Mouse (Mus musculus): ENCODE results near the gene Ccdc153. TPM values are rescaled to one million over a fixed set of nuclear protein-coding genes. Genes with fewer than 3 reads are reported as not detected.

Ccdc153 gene
- not detected in 2 replicates for total RNA-seq (2015; ENCODE audit: low replicate concordance)
- not detected in 2 replicates for total RNA-seq (2017; ENCODE audit: low replicate concordance)

DNA sequence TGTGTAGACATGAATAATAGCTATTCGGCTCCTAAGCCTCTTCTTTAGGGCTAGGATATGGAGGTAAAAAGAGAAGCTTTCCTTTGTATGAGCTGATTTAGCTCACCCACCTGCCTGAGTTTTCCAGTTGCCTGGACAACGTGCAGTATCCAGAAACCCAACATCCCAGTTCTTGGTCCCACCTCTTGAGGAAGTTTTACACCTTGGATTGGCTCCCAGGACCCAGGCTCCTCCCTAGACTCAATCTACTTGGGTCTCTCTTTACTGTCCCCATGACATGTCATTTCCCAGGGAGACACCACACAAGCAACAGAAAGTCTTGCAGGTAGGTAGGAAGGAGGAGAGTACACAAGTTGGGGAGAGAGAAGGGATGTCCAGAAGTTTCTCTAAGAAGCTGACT lies at the start of gene Ccdc153:
Ccdc153 (plus strand) TSS at position 278 of the 400 bp plus-strand sequence.
- ATAC-seq (replicated peaks; ENCODE audit: low FRiP score, poor library complexity, severe bottlenecking): no peak

DNA sequence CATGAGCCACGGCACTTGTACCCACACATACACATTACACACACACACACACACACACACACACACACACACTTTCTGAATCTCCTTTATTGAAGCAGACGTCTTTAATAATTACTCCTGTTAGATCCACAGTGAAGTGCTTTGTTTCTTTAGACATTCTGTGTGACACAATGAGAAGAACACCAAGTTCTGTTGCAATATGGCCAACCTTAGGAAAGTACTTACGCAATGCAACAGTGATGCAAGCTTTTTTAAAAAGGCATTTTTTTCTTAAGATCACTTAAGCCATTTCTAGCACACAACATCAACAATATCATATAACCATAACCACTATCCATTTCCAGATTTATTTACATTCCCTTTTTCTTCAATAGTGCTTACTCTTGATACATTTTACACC lies 49.3 kb upstream of the Ccdc153 start:
- no peak for ATAC-seq (replicated peaks; ENCODE audit: low FRiP score, poor library complexity, severe bottlenecking)

DNA sequence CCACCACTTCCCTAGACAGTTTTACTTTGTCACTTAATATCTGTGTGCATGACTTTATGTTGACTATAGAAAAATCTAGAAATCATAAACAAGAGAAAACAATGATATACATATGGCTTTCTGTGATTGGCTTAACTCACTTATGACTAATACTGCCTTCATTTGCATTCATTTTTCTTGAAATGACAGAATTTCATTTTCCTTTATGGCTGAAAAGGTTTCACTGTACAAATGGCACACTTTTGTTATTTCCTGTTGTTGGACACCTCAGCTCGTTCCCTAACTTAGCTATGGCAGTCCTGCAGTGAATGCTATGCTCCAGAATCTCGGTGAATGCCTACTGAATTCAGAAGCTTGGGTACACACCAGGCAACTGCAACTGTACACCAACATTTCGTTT lies 48.2 kb upstream of the Ccdc153 start:
- ATAC-seq (replicated peaks; ENCODE audit: low FRiP score, poor library complexity, severe bottlenecking): no peak

DNA sequence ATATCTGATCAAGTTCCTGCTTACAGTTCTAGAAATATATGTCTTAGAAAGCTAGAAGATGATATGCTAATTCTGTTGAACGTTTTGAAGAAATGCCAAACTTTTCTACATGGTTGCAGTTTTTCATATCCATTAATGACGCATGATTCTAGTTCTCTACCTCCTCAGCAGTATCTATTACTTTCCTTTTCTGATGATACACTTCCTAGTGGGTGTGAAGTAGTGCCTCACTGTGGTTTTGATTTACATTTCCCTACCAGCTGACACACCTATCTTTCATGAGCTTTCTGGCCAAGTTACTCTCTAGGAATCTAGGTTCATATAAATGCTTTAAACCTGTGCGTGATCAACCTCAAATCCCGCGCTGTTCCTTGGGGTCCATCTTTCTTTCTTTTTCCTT lies 47.7 kb upstream of the Ccdc153 start:
- ATAC-seq (replicated peaks; ENCODE audit: low FRiP score, poor library complexity, severe bottlenecking): no peak

DNA sequence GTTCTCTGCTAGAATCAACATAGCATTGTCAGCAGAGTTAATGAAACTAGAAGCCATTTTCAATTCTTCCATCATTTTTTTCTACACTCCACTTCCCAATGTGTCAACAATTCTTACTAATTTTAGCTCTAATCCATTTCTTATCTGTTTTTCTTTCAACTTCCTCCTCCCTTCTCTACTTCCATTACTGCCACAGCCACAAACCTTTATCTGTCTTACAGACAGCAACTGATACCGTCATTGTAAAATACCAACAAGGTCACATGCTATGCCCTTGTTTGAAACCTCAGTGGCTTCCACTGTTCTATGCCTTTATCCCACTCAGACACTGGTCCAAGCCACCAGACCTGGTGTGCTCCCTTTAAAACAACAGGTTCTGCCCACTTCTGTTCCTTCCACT lies 46.5 kb upstream of the Ccdc153 start:
- no peak for ATAC-seq (replicated peaks; ENCODE audit: low FRiP score, poor library complexity, severe bottlenecking)

DNA sequence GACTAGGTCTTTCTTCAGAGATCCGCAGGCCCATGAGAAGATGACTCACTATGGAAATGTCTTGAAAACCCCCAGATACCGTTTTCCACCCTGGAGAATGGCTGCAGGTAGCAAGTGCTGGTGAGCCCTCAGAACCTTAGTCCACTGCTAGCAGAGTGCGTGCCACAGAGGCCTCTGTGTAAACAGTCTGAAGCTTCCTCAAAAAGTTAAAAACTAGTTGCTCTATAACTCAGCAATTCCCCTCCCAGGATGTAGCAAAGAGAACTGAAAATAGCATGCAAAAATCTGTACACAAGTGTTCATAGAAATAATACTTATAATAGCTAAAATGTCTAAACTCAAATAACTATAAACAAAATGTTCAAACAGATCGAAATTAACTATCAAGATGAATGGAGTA lies 44.1 kb upstream of the Ccdc153 start:
- no peak for ATAC-seq (replicated peaks; ENCODE audit: low FRiP score, poor library complexity, severe bottlenecking)

DNA sequence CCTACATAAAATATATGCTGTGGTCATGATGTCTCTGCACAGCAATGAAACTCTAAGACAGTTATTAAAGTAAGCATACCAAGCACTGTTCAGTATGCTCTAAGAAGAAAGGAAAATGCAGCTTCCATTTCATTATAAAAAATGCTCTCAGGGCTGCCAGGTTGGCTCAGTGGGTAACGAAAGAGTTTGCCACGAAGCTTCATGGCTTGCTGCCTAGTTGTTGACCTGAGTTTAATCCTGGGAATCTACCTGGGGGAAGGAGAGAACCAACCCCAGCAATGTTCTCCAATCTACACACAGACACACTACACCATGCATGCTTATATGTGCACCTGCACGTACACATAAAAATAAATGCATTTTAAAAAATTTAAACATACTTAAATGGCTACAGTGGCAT lies 41.3 kb upstream of the Ccdc153 start:
- no peak for ATAC-seq (replicated peaks; ENCODE audit: low FRiP score, poor library complexity, severe bottlenecking)

DNA sequence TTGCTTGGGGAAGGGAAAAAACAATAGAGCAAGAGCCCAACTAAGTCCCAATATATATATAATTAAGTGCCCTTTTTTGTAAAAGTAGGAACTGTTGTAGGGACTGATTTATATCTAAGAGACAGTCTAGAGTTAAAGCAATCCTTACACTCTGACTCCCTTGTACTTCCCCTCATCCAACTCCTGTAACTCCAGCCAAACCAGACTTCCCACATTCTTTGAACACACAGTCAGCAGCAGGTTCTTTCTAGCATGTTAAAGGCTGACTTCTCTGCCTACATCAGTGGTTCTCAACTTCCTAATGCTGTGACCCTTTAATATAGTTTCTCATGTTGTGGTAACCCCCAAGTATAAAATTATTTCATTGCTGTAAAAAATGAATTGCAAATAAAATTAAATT lies 40.9 kb upstream of the Ccdc153 start:
- ATAC-seq (replicated peaks; ENCODE audit: low FRiP score, poor library complexity, severe bottlenecking): no peak

DNA sequence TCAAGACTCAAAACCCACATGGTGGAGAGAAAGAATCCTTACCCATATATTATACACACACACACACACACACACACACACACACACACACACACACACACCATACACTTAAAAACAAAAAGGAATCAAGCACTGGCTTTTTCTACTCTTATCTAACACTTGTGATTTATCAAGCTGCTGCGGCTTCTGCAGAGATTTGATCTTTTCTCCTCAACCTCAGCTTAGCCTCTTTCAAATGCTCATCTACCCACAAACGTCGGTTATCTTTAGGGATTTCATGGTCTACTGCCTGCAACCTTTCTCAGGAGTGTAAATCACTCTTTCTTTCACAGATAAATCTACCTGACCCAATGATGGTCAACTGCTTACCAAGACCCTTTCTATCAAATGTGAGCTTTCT lies 40.0 kb upstream of the Ccdc153 start:
- ATAC-seq (replicated peaks; ENCODE audit: low FRiP score, poor library complexity, severe bottlenecking): no peak

DNA sequence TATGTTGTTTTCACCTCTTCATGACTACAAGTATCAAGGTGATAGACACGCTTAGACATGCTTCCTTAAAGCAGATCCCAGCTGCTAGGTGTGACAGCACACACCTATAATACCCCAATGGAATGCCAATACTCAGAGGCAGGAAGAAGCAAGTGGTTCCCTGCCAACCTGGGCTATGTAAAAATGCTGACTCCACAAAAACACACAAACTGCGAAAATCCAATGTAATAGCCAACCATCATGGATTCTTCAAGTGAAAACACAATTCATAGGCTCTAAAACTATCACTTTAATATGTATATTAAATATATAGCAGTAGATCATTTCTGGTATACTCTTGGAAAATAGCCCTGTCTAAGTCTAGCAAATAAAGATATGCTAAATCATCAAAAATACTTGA lies 32.6 kb upstream of the Ccdc153 start:
- ATAC-seq (replicated peaks; ENCODE audit: low FRiP score, poor library complexity, severe bottlenecking): no peak

DNA sequence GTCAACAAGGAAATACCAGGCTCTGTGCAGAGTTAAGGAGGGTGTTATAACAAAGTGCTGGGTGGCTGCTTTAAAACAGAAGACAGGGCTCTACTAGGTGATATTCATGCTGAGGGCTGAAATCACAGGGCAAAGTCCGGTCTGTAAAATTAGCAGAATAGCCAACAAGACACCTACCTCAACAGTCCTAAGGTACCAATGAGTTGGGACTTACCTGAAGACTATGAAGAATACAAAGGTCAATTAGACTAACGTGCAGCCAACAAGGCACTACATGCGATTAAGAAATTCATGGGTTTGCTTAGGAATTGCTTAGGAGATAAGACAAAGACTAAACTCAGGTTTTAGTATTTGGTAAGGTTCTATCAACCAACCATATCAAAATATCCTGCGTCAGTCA lies 31.1 kb upstream of the Ccdc153 start:
- no peak for ATAC-seq (replicated peaks; ENCODE audit: low FRiP score, poor library complexity, severe bottlenecking)

DNA sequence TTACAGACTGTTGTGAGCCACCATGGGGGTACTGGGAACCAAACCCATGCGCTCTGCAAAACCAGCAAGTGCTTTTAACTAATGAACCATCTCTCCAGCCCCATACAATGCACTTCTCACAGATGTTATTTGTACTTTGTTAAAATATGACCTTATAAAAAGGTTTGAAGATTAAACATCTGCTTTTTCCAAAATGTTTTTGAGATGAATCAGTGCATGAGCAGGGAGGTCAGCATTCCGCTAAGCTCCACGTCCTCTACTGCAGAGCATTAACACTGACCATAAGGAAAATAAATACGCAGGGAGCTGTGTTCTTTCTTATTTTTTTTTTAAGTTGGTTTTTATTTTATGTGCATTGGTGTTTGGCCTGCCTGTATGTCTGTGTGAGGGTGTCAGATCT lies 28.1 kb upstream of the Ccdc153 start:
- ATAC-seq (replicated peaks; ENCODE audit: low FRiP score, poor library complexity, severe bottlenecking): no peak

DNA sequence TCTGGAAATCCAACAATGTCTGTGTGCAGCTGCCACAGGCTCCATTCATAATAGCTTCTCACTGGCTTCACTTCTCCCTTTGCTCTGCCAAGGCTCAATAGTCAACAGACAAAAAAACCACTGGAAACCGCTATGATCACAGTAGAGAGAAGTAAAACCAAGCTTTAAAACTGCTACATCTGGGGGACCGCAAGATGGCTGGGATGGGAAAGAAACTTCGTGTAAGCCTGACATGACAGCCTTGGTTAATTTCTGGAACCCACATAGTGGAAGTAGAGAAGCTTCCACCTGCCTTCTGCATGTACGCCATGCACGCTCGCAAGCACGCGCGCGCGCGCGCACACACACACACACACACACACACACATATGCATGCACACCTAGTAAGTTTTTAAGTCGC lies 26.9 kb upstream of the Ccdc153 start:
- no peak for ATAC-seq (replicated peaks; ENCODE audit: low FRiP score, poor library complexity, severe bottlenecking)

DNA sequence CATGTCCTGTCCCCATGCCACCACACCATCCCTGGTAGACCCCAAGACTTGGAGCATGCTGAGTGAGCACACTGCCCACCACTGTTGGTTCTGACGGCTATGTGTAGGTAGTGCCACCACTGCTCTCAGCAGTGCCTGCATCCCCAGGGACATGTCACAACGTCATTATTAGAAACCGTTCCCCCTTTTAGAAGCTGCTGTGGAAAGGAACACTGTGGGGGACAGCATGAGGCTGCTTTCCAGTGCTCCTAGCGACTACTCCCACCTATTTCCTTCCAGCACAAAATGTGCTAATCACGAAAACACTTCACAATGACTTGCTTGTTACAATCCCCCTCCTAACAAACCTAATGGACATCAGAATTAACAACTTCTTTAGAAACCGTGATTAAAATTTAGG lies 14.5 kb upstream of the Ccdc153 start:
- no peak for ATAC-seq (replicated peaks; ENCODE audit: low FRiP score, poor library complexity, severe bottlenecking)

DNA sequence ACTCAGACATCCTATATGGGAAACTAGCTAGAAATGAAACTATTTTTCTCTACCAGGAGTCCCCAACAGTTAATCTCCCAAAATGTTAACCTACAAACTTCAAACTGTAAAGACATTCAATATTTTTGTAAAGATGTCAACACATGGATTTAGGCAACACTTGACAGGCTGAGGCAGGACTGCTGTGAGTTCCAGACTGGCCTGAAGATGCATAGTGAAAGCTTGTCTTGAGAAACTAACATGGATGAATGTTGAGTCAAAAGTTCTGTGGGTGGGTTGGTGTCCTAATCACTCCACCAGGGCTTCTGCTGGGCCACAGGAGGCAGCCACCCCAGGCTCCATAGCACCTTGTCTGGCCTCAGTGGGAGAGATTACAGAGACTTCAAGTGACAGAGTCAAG lies 8.9 kb upstream of the Ccdc153 start:
- ATAC-seq (replicated peaks; ENCODE audit: low FRiP score, poor library complexity, severe bottlenecking): no peak

DNA sequence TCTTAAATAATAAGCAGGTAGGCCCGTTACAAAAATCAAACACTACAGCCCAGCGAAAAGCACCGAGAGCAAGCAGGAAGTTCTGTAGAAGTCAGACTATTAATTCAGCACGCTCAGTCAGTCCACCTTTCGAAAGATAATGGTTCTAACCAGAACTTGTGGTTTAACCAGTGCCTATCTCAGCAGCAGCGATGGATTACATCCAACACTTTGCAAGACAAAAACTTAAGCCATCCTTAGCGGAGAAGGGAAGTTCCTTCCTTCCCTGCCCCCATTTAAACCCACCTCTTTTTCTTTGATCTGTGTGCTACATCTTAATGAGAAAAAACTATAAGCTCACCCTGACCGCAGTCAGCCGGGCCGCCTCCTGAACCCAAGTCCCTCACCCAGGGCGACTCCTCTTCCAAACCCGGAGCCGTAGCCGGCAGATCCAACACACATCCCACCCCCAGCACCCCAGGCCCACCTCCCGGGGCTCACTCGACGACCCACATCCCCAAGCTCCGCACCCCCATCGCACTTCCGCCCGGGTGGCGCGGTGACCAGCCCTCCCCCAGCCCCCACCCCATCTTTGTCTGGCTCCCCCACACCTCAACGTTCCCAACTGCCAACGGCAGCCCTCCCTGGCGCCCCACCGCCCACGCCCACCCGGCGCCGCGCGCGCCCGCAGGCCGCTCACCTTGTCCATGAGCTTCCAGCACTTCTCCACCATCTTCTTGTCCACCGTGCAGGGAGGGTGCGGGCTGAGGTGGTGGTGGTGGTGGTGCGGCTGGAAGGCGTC lies 7.3 kb upstream of the Ccdc153 start:
- ATAC-seq (replicated peaks; ENCODE audit: low FRiP score, poor library complexity, severe bottlenecking): peak; percentile 23

DNA sequence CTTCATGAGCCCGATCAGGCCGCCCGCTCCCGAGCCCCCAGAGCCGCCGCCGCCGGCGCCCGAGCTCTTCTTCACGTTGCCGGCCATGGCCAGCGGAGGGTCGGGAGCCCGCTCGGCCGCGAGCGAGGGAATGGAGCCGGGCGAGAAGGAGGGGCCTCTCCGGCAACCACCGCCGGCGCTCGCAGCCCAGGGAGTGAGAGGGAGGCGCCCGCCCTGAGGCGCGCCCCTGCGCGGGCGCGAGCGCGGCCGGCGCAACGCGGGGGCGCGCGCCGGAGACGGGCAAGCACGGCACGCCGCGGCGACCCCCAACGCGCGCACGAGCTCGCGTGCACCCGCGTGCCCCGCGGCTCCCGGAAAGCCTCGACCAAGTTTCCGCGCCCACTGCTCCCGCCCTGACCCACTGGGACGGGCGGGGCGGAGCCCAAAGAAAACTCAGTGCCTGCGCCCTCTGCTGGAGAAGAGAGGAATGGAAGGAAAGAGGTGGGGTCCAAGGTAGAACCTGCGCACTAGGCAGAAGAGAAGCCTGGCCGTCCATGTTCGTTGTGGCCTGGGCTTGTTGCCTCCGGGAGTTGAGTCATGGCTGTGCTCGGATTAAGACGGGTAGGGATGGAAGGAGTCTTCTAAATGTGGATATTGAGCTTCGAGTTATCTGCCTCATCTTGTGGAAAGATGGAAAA lies 6.5 kb upstream of the Ccdc153 start, which contains the start of gene Cbl:
Cbl (minus strand) TSS at position 248 of the 677 bp plus-strand sequence.
- peak; percentile 85 for ATAC-seq (replicated peaks; ENCODE audit: low FRiP score, poor library complexity, severe bottlenecking)

DNA sequence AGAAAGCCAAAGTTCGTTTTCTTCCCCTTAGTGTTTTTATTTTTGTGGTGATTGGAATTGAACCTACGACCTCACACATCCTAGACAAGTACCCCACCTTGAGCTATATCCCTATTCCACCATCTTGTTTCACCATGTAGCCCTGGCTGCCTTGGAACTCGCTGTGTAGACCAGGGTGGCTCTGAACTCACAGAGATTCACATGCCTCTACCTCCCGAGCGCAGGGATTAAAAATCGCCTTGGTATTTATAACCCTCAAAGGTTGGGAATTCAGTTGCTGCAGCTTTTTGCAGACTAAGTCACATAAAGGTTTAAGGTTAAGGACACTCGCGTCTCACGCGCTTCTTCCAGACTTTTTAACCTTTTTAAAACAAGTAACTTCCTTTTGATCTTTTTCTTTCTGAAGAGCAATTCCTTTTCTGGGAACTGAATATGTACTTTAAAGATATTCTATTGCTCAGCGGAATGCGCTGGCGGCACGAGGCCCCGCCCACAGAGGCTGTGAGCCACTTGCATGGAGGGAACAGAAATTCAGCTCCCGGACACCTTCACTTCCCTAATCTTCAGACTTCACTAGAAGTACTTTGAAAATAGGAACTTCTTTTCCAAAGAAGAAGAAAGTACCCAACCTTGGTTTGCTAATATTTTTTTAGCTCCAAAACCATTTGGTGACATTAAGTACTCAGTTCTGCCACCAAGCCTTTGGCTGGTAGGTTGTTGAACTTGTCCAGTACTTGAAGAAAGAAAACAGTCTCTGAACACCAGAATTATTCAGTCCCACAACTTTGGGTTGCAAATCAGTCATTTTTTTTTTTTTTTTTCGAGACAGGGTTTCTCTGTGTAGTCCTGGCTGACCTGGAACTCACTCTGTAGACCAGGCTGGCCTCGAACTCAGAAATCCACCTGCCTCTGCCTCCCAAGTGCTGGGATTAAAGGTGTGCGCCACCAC lies 5.7 kb upstream of the Ccdc153 start:
- peak; percentile 76 for ATAC-seq (replicated peaks; ENCODE audit: low FRiP score, poor library complexity, severe bottlenecking)

DNA sequence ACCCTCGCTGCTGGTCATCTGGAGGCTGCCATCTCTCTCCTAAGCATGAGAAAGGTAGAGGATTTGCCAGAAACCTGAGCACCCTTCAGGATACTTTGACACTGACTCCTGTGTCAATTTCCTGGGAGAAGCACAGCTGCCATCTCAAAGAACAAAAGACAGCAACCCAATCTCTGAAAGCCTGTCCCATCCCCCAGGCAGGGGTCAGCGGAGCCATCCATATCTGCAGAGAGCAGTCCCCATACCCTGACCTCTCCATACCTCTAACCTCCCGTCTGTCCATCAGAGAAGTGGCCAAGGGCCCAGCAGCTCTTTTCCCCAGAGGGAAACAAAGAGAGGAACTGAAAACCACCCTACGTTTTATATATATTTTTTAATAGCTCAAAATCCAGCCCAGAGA lies 3.9 kb upstream of the Ccdc153 start:
- ATAC-seq (replicated peaks; ENCODE audit: low FRiP score, poor library complexity, severe bottlenecking): no peak

DNA sequence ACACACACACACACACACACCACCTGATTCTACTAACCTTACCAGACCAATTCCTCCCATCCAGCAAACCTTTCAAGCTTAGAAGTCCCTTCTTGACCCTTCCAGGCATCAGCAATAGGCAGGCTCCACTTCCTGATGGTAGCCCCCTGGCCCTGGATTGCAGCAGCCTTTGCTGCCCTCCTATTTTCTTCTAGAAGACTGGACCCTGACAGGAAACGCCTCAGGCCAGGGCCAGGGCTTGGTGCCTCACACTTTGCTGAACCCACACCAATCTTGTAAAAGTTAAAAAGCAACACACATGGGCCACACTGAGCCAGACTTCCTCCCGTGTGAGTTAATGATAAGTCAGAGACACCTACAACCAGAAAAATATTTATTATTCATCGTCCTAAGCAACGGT lies 3.3 kb upstream of the Ccdc153 start:
- no peak for ATAC-seq (replicated peaks; ENCODE audit: low FRiP score, poor library complexity, severe bottlenecking)
